Comparison of ENCODE assay signal across 7 mouse cellular contexts in the genomic region with DNA sequence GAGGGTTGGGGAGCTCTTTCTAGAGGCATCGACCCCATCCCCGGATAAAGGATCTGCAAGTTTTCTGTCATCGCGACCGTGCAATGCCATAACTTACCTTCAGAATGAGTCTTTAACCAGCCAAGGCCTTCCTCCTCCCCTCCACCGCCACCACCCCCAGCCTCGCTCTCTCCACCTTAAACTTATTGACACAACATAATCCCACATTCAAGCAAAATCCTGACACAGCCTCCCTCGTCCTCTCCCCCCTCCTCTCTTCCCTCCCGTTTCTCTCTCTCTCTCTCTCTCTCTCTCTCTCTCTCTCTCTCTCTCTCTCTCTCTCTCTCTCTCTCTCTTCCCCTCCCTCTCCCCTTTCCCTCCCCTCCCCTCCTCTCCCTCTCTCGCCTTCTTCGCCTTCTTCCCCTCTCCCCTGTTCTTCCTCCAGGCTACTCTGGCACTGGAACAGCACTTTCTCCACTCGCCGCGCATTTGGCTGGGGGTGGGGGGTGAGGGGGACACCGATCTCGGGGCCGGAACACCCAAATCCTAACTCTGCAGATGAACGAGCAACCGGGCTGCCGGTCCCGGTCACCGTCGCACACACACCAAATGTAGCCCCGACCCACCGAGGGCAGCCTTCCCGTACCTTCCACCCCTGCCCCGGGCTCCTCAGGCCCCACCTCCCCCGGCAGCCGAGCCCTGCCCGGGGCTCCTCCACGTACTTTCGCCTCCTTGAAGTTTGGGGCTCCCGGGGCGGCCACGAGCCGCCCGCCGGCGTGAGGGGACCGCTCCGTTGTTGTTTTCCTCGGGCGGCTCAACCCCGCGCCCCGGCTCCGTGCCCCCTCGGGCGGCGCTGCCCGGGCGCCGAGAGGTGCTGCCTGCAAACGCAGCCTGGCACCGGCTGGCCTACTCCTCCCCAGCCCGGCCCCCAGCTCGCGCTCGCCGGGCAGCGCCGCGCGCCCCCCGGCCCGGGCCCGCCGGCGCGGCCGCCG. TPM values are rescaled to one million over a fixed set of nuclear protein-coding genes. Genes with fewer than 3 reads are reported as not detected.
DNase-seq lines count a peak whose midpoint lies in the region.

No protein-coding gene starts in this region.

- 0 out of 2 replicates have a peak, but pooled peaks cover 3% of the 10 kb centered on the region for H3K36me3 ChIP-seq in limb, embryonic 10.5 days
- H3K36me3 ChIP-seq in midbrain, embryonic 10.5 days: peaks cover under 1% of the 10 kb centered on the region; the same call in 1 of the 2 replicates

- peak overlapping the region; percentile 96 for H3K4me3 ChIP-seq in limb, embryonic 10.5 days
- peak overlapping the region; percentile 94 for H3K4me3 ChIP-seq in midbrain, embryonic 10.5 days

- under 1% methylated on average over 66 of the region's 72 CpGs for WGBS in limb, embryonic 10.5 days
- WGBS in midbrain, embryonic 10.5 days: 2% methylated on average over 69 of the region's 72 CpGs

- H3K4me1 ChIP-seq in limb, embryonic 10.5 days: peaks cover 16% of the 10 kb centered on the region
- H3K4me1 ChIP-seq in midbrain, embryonic 10.5 days: peaks cover 22% of the 10 kb centered on the region

- no peaks in the 10 kb centered on the region for H3K9me3 ChIP-seq in limb, embryonic 10.5 days (replicated peaks)
- H3K9me3 ChIP-seq in midbrain, embryonic 10.5 days (replicated peaks): no peaks in the 10 kb centered on the region

- H3K27ac ChIP-seq in limb, embryonic 10.5 days: peak overlapping the region; percentile 95
- peak overlapping the region; percentile 96 for H3K27ac ChIP-seq in midbrain, embryonic 10.5 days (replicated peaks)

- no peaks in the 10 kb centered on the region for H3K27me3 ChIP-seq in limb, embryonic 10.5 days (ENCODE audit: low read depth, poor library complexity, severe bottlenecking)
- no peaks in the 10 kb centered on the region for H3K27me3 ChIP-seq in midbrain, embryonic 10.5 days (ENCODE audit: low read depth, poor library complexity, severe bottlenecking)

- peak; percentile 73 for DNase-seq in adipocyte (ENCODE audit: low spot score)
- peak; percentile 65 to 75 for DNase-seq in cerebellum, postnatal 25 days
- peak; percentile 53 for DNase-seq in gastrocnemius, postnatal 10 days
- DNase-seq in induced T-regulatory cell, adult 2 months (ENCODE audit: low read depth): peak; percentile 75
- DNase-seq in limb, embryonic 10.5 days (ENCODE audit: low spot score): peak; percentile 74
- peak; percentile 74 for DNase-seq in midbrain, embryonic 10.5 days (ENCODE audit: low spot score)
- peak; percentile 37 for DNase-seq in right cerebral cortex, postnatal 4 days

RNA-seq across cellular contexts. Expression of a gene that starts 0.9 kb away (rescaled TPM):
- 10 to 100 TPM; 12.3 to 15.6 TPM for total RNA-seq in gastrocnemius, postnatal 10 days (2021)
- 42.2 and 45.2 TPM in 2 replicates for polyA plus RNA-seq in limb, embryonic 10.5 days (2016; fragmentation: Nextera tagmentation; extraction: Ambion mirVana)
- polyA plus RNA-seq in midbrain, embryonic 10.5 days (2016; fragmentation: Nextera tagmentation; extraction: Ambion mirVana): 30.0 and 32.8 TPM in 2 replicates

Comparison
In these comparisons a context has a peak if more than half of its experiments do, and no peak if none do; other contexts are left out.
1. Peak in every context shown above with its lines: DNase-seq, H3K4me3 ChIP-seq and H3K27ac ChIP-seq.